Mouse (Mus musculus): ENCODE data around the gene Bri3bp. TPM values are rescaled to one million over a fixed set of nuclear protein-coding genes. Genes with fewer than 3 reads are reported as not detected.
"Not testable (repeated sequence)": the region's sequence is repeated elsewhere in the genome, so short reads cannot be mapped to it uniquely, and the experiment has no call there.

The Bri3bp gene
- polyA plus RNA-seq, 1 experiment = 21.2 TPM

GRCm38 (mm10) chr5:125409348-125410090 lies 31.8 kb upstream of the Bri3bp start:
- Histone ChIP-seq H3K4me1 (ENCODE audit: control insufficient read depth, insufficient read depth, insufficient read length) (peaks cover 8% of the 10 kb centered on the region; the same call in 1 of the 2 replicates), H3K27ac (ENCODE audit: insufficient read depth, low read length) (no peak overlapping the region), H3K27me3 (ENCODE audit: control insufficient read depth, insufficient read depth, low read length) (no peaks in the 10 kb centered on the region), H3K36me3 (ENCODE audit: control insufficient read depth, insufficient read depth, low read length) (no peaks in the 10 kb centered on the region; the same call in 1 of the 2 replicates), H3K4me3 (ENCODE audit: extremely low read depth, insufficient read depth, insufficient read length) (no peak overlapping the region)
- TF ChIP-seq POLR2A (IDR thresholded peaks at IDR 0.05; ENCODE audit: low read depth, low read length) (no peak), CTCF (IDR thresholded peaks at IDR 0.05; ENCODE audit: extremely low read depth, insufficient read depth, insufficient read length, insufficient replicate concordance) (no peak)
- no peak for DNase-seq (ENCODE audit: low read depth in 1 of 2, low spot score in 2 of 2)
- WGBS = 62% methylated on average over 20 of the region's 20 CpGs

- peak in 1 of 2 experiments; percentile 68 for DNase-seq (ENCODE audit: low read depth in 1 of 2, low spot score in 2 of 2)
- H3K4me3 ChIP-seq (ENCODE audit: extremely low read depth, insufficient read depth, insufficient read length) = no peak overlapping the region
- H3K27me3 ChIP-seq (ENCODE audit: control insufficient read depth, insufficient read depth, low read length) = no peaks in the 10 kb centered on the region
- peaks cover 2% of the 10 kb centered on the region; the same call in 1 of the 2 replicates for H3K4me1 ChIP-seq (ENCODE audit: control insufficient read depth, insufficient read depth, insufficient read length)
- peak; percentile 39; the same call in 1 of the 2 replicates for TF ChIP-seq CTCF (IDR thresholded peaks at IDR 0.05; ENCODE audit: extremely low read depth, insufficient read depth, insufficient read length, insufficient replicate concordance)
- TF ChIP-seq POLR2A (IDR thresholded peaks at IDR 0.05; ENCODE audit: low read depth, low read length) = no peak
- 64% methylated on average over 5 of the region's 5 CpGs for WGBS
- H3K27ac ChIP-seq (ENCODE audit: insufficient read depth, low read length) = no peak overlapping the region
- peaks cover 16% of the 10 kb centered on the region for H3K36me3 ChIP-seq (ENCODE audit: control insufficient read depth, insufficient read depth, low read length)
These were observed 29.3 kb upstream of the Bri3bp start for GRCm38 (mm10) chr5:125411972-125412530.

GRCm38 (mm10) chr5:125412536-125412935 lies 28.8 kb upstream of the Bri3bp start:
- not testable (repeated sequence) for H3K27me3 ChIP-seq (ENCODE audit: control insufficient read depth, insufficient read depth, low read length); H3K27ac ChIP-seq (ENCODE audit: insufficient read depth, low read length); DNase-seq (ENCODE audit: low read depth in 1 of 2, low spot score in 2 of 2); H3K4me1 ChIP-seq (ENCODE audit: control insufficient read depth, insufficient read depth, insufficient read length); H3K4me3 ChIP-seq (ENCODE audit: extremely low read depth, insufficient read depth, insufficient read length)
- 83% methylated on average over 8 of the region's 8 CpGs for WGBS
- H3K36me3 ChIP-seq (ENCODE audit: control insufficient read depth, insufficient read depth, low read length) = peaks cover 17% of the 10 kb centered on the region

GRCm38 (mm10) chr5:125413763-125414162 lies 27.6 kb upstream of the Bri3bp start:
- Histone ChIP-seq H3K27me3 (ENCODE audit: control insufficient read depth, insufficient read depth, low read length) (no peaks in the 10 kb centered on the region), H3K36me3 (ENCODE audit: control insufficient read depth, insufficient read depth, low read length) (peaks cover 25% of the 10 kb centered on the region), H3K4me1 (ENCODE audit: control insufficient read depth, insufficient read depth, insufficient read length) (peaks cover 3% of the 10 kb centered on the region; the same call in 1 of the 2 replicates), H3K4me3 (ENCODE audit: extremely low read depth, insufficient read depth, insufficient read length) (no peak overlapping the region), H3K27ac (ENCODE audit: insufficient read depth, low read length) (no peak overlapping the region)
- TF ChIP-seq POLR2A (IDR thresholded peaks at IDR 0.05; ENCODE audit: low read depth, low read length) (no peak), CTCF (IDR thresholded peaks at IDR 0.05; ENCODE audit: extremely low read depth, insufficient read depth, insufficient read length, insufficient replicate concordance) (no peak)
- DNase-seq (ENCODE audit: low read depth in 1 of 2, low spot score in 2 of 2) = no peak
- 87% methylated on average over 4 of the region's 4 CpGs for WGBS

GRCm38 (mm10) chr5:125416183-125416582 lies 25.2 kb upstream of the Bri3bp start:
- Histone ChIP-seq H3K4me1 (ENCODE audit: control insufficient read depth, insufficient read depth, insufficient read length) (peaks cover 7% of the 10 kb centered on the region), H3K27ac (ENCODE audit: insufficient read depth, low read length) (no peak overlapping the region), H3K4me3 (ENCODE audit: extremely low read depth, insufficient read depth, insufficient read length) (no peak overlapping the region), H3K36me3 (ENCODE audit: control insufficient read depth, insufficient read depth, low read length) (peaks cover 32% of the 10 kb centered on the region), H3K27me3 (ENCODE audit: control insufficient read depth, insufficient read depth, low read length) (no peaks in the 10 kb centered on the region)
- 92% methylated on average over 8 of the region's 8 CpGs for whole genome bisulfite sequencing
- TF ChIP-seq CTCF (IDR thresholded peaks at IDR 0.05; ENCODE audit: extremely low read depth, insufficient read depth, insufficient read length, insufficient replicate concordance) (no peak), POLR2A (IDR thresholded peaks at IDR 0.05; ENCODE audit: low read depth, low read length) (no peak)
- no peak for DNase-seq (ENCODE audit: low read depth in 1 of 2, low spot score in 2 of 2)

- Histone ChIP-seq H3K4me3 (ENCODE audit: extremely low read depth, insufficient read depth, insufficient read length) (no peak overlapping the region), H3K27ac (ENCODE audit: insufficient read depth, low read length) (peak overlapping the region; percentile 38; the same call in 1 of the 2 replicates), H3K4me1 (ENCODE audit: control insufficient read depth, insufficient read depth, insufficient read length) (peaks cover 7% of the 10 kb centered on the region), H3K36me3 (ENCODE audit: control insufficient read depth, insufficient read depth, low read length) (peaks cover 45% of the 10 kb centered on the region), H3K27me3 (ENCODE audit: control insufficient read depth, insufficient read depth, low read length) (no peaks in the 10 kb centered on the region)
- WGBS = 85% methylated on average over 12 of the region's 12 CpGs
- TF ChIP-seq CTCF (IDR thresholded peaks at IDR 0.05; ENCODE audit: extremely low read depth, insufficient read depth, insufficient read length, insufficient replicate concordance) (no peak), POLR2A (IDR thresholded peaks at IDR 0.05; ENCODE audit: low read depth, low read length) (no peak)
- DNase-seq (ENCODE audit: low read depth in 1 of 2, low spot score in 2 of 2) = no peak
These were observed 22.7 kb upstream of the Bri3bp start for GRCm38 (mm10) chr5:125418636-125419035.

- Histone ChIP-seq H3K4me3 (ENCODE audit: extremely low read depth, insufficient read depth, insufficient read length) (no peak overlapping the region), H3K4me1 (ENCODE audit: control insufficient read depth, insufficient read depth, insufficient read length) (peaks cover 7% of the 10 kb centered on the region), H3K27ac (ENCODE audit: insufficient read depth, low read length) (peak overlapping the region; percentile 38; the same call in 1 of the 2 replicates), H3K36me3 (ENCODE audit: control insufficient read depth, insufficient read depth, low read length) (peaks cover 47% of the 10 kb centered on the region), H3K27me3 (ENCODE audit: control insufficient read depth, insufficient read depth, low read length) (no peaks in the 10 kb centered on the region)
- DNase-seq (ENCODE audit: low read depth in 1 of 2, low spot score in 2 of 2) = peak in 1 of 2 experiments; percentile 47
- WGBS = 24% methylated on average over 11 of the region's 11 CpGs
- TF ChIP-seq POLR2A (IDR thresholded peaks at IDR 0.05; ENCODE audit: low read depth, low read length) (no peak), CTCF (IDR thresholded peaks at IDR 0.05; ENCODE audit: extremely low read depth, insufficient read depth, insufficient read length, insufficient replicate concordance) (no peak)
These were observed 22.2 kb upstream of the Bri3bp start for GRCm38 (mm10) chr5:125419124-125419523.

Data from spleen, adult 2 months (tissue).